Mouse (Mus musculus) intestine, embryonic 16.5 days (tissue): Measurements from ENCODE around the gene Fbxo44. TPM values are rescaled to one million over a fixed set of nuclear protein-coding genes. Genes with fewer than 3 reads are reported as not detected.

Experiments
- ATAC-seq: fragments of 200-750 bp; cut with Nextera tagmentation; 2 replicates; pipeline ENCODE4 v1.8.0; 2017; ENCODE audit warnings: moderate TSS enrichment, moderate library complexity
- H3K27ac ChIP-seq: fragments of 300-500 bp; sonication (generic); 2 replicates; pipeline ENCODE4 v1.5.1; 2014; ENCODE audit warnings: mild to moderate bottlenecking, low read length
- H3K27me3 ChIP-seq: fragments of 300-500 bp; sonication (generic); replicated peaks from 2 replicates; pipeline ENCODE4 v1.6.1; 2014; ENCODE audit warnings: low read length, control low read depth, mixed read lengths; ENCODE audit not compliant: control insufficient read depth, insufficient read depth
- H3K36me3 ChIP-seq: fragments of 300-500 bp; sonication (generic); 2 replicates; pipeline ENCODE4 v1.6.1; 2014; ENCODE audit warnings: low read length, control low read depth; ENCODE audit not compliant: control insufficient read depth, insufficient read depth
- H3K4me1 ChIP-seq: fragments of 300-500 bp; sonication (generic); 2 replicates; pipeline ENCODE4 v1.6.1; 2014; ENCODE audit warnings: low read length, control low read depth, mixed read lengths; ENCODE audit not compliant: control insufficient read depth, insufficient read depth
- H3K4me2 ChIP-seq: fragments of 300-500 bp; sonication (generic); 2 replicates; pipeline ENCODE4 v1.6.1; 2014; ENCODE audit warnings: low read depth, low read length, control low read depth
- H3K4me3 ChIP-seq: fragments of 300-500 bp; sonication (generic); 2 replicates; pipeline ENCODE4 v1.5.1; 2014; ENCODE audit warnings: mild to moderate bottlenecking, low read length
- H3K9ac ChIP-seq: fragments of 300-500 bp; sonication (generic); 2 replicates; pipeline ENCODE4 v1.6.1; 2014; ENCODE audit warnings: low read depth, low read length
- H3K9me3 ChIP-seq: fragments of 300-500 bp; sonication (generic); 2 replicates; pipeline ENCODE4 v1.6.1; 2016; ENCODE audit warnings: low read length, control low read depth; ENCODE audit not compliant: control insufficient read depth
- WGBS: fragments of 180-500 bp; shearing (Covaris S2); extraction: QIAGEN DNeasy Blood & Tissue Kit; methylation state at CpG from one replicate; pipeline ENCODE4 v1.1.7; 2014; 5-methylcytosine and 5-hydroxymethylcytosine counted together
- polyA plus RNA-seq: library from polyadenylated mRNA; unstranded; fragments of >200 nt; fragmentation: Nextera tagmentation; extraction: Ambion mirVana; gene quantifications from 2 replicates; pipeline ENCODE4 v1.2.1, GENCODE M21; 2015

Fbxo44 gene
- polyA plus RNA-seq, 1 experiment from 2014 or later = 7.3 TPM

GRCm38 (mm10) chr4:148168287-148168686, 8.0 kb upstream of the Fbxo44 start:
- no peaks in the 10 kb centered on the region for H3K9me3 ChIP-seq
- no peak for ATAC-seq
- peaks cover 7% of the 10 kb centered on the region; the same call in 1 of the 2 replicates for H3K4me1 ChIP-seq
- H3K27me3 ChIP-seq = peaks cover 68% of the 10 kb centered on the region
- WGBS = 24% methylated on average over 7 of the region's 7 CpGs
- H3K4me2 ChIP-seq = no peak overlapping the region
- H3K36me3 ChIP-seq = no peaks in the 10 kb centered on the region
- no peak overlapping the region for H3K27ac ChIP-seq
- no peak overlapping the region for H3K9ac ChIP-seq
- no peak overlapping the region for H3K4me3 ChIP-seq

- no peaks in the 10 kb centered on the region for H3K9me3 ChIP-seq
- H3K4me1 ChIP-seq = peaks cover 7% of the 10 kb centered on the region; the same call in 1 of the 2 replicates
- H3K36me3 ChIP-seq = no peaks in the 10 kb centered on the region
- H3K27ac ChIP-seq = no peak overlapping the region
- ATAC-seq = no peak
- WGBS = 16% methylated on average over 4 of the region's 4 CpGs
- H3K4me3 ChIP-seq = no peak overlapping the region
- no peak overlapping the region for H3K9ac ChIP-seq
- H3K4me2 ChIP-seq = no peak overlapping the region
- H3K27me3 ChIP-seq = peaks cover 67% of the 10 kb centered on the region
Observed at GRCm38 (mm10) chr4:148166986-148167385, 6.7 kb upstream of the Fbxo44 start.

- 8% methylated on average over 10 of the region's 10 CpGs for WGBS
- Histone ChIP-seq H3K4me1 (peaks cover 7% of the 10 kb centered on the region; the same call in 1 of the 2 replicates), H3K36me3 (no peaks in the 10 kb centered on the region), H3K27me3 (peaks cover 69% of the 10 kb centered on the region), H3K9ac (no peak overlapping the region), H3K27ac (no peak overlapping the region), H3K4me3 (no peak overlapping the region), H3K4me2 (no peak overlapping the region), H3K9me3 (no peaks in the 10 kb centered on the region)
- 0 out of 2 replicates have a peak, but pooled peaks have one; percentile 6 for ATAC-seq
Observed at GRCm38 (mm10) chr4:148166431-148166830, 6.1 kb upstream of the Fbxo44 start.

- Histone ChIP-seq H3K27ac (no peak overlapping the region), H3K36me3 (no peaks in the 10 kb centered on the region), H3K4me1 (peaks cover 10% of the 10 kb centered on the region), H3K9ac (no peak overlapping the region), H3K27me3 (peaks cover 72% of the 10 kb centered on the region), H3K9me3 (no peaks in the 10 kb centered on the region), H3K4me3 (no peak overlapping the region), H3K4me2 (no peak overlapping the region)
- ATAC-seq = no peak
- 7% methylated on average over 17 of the region's 17 CpGs for WGBS
Observed at GRCm38 (mm10) chr4:148165551-148165950, 5.3 kb upstream of the Fbxo44 start.

- H3K27me3 ChIP-seq = peaks cover 68% of the 10 kb centered on the region
- WGBS = 2% methylated on average over 16 of the region's 16 CpGs
- no peak for ATAC-seq
- peak overlapping the region; percentile 55 for H3K4me2 ChIP-seq
- H3K27ac ChIP-seq = no peak overlapping the region
- H3K4me3 ChIP-seq = peak overlapping the region; percentile 33; the same call in 1 of the 2 replicates
- H3K9me3 ChIP-seq = no peaks in the 10 kb centered on the region
- no peak overlapping the region for H3K9ac ChIP-seq
- H3K4me1 ChIP-seq = peaks cover 12% of the 10 kb centered on the region
- no peaks in the 10 kb centered on the region for H3K36me3 ChIP-seq
Observed at GRCm38 (mm10) chr4:148164461-148164860, 4.2 kb upstream of the Fbxo44 start.

GRCm38 (mm10) chr4:148164002-148164439, 3.7 kb upstream of the Fbxo44 start:
- Histone ChIP-seq H3K27ac (no peak overlapping the region), H3K9ac (peak overlapping the region; percentile 40; the same call in 1 of the 2 replicates), H3K9me3 (no peaks in the 10 kb centered on the region), H3K4me1 (peaks cover 13% of the 10 kb centered on the region), H3K4me3 (peak overlapping the region; percentile 33), H3K27me3 (peaks cover 66% of the 10 kb centered on the region), H3K36me3 (no peaks in the 10 kb centered on the region), H3K4me2 (peak overlapping the region; percentile 55)
- ATAC-seq = peak; percentile 47
- under 1% methylated on average over 26 of the region's 29 CpGs for WGBS

- peak overlapping the region; percentile 65 for H3K4me3 ChIP-seq
- H3K9ac ChIP-seq = peak overlapping the region; percentile 77
- peaks cover 48% of the 10 kb centered on the region for H3K27me3 ChIP-seq
- peaks cover 14% of the 10 kb centered on the region for H3K4me1 ChIP-seq
- no peak overlapping the region; the same call in 1 of the 2 replicates for H3K27ac ChIP-seq
- H3K9me3 ChIP-seq = no peaks in the 10 kb centered on the region
- peak overlapping the region; percentile 100 for H3K4me2 ChIP-seq
- peak; percentile 90 for ATAC-seq
- WGBS = under 1% methylated on average over 55 of the region's 55 CpGs
- no peaks in the 10 kb centered on the region for H3K36me3 ChIP-seq
Observed at GRCm38 (mm10) chr4:148159544-148160435, 492 bp downstream of the Fbxo44 start.

- Histone ChIP-seq H3K27ac (no peak overlapping the region), H3K36me3 (peaks cover 3% of the 10 kb centered on the region; the same call in 1 of the 2 replicates), H3K9me3 (no peaks in the 10 kb centered on the region), H3K4me1 (peaks cover 8% of the 10 kb centered on the region; the same call in 1 of the 2 replicates), H3K4me3 (peak overlapping the region; percentile 65), H3K4me2 (peak overlapping the region; percentile 100), H3K27me3 (peaks cover 38% of the 10 kb centered on the region), H3K9ac (peak overlapping the region; percentile 77)
- ATAC-seq = 0 out of 2 replicates have a peak, but pooled peaks have one; percentile 0
- WGBS = 38% methylated on average over 27 of the region's 27 CpGs
Observed at GRCm38 (mm10) chr4:148158436-148159348, 1.6 kb downstream of the Fbxo44 start.

- Histone ChIP-seq H3K4me2 (no peak overlapping the region), H3K4me1 (peaks cover 8% of the 10 kb centered on the region; the same call in 1 of the 2 replicates), H3K27ac (no peak overlapping the region), H3K4me3 (no peak overlapping the region), H3K36me3 (peaks cover 3% of the 10 kb centered on the region; the same call in 1 of the 2 replicates), H3K9ac (no peak overlapping the region), H3K27me3 (0 out of 2 replicates have a peak, but pooled peaks cover 4% of the 10 kb centered on the region), H3K9me3 (no peaks in the 10 kb centered on the region)
- WGBS = 62% methylated on average over 3 of the region's 3 CpGs
- ATAC-seq = no peak
Observed at GRCm38 (mm10) chr4:148154982-148155381, 5.3 kb downstream of the Fbxo44 start.
